Mouse (Mus musculus): ENCODE results near the gene Cnih3.

The Cnih3 gene

DNA sequence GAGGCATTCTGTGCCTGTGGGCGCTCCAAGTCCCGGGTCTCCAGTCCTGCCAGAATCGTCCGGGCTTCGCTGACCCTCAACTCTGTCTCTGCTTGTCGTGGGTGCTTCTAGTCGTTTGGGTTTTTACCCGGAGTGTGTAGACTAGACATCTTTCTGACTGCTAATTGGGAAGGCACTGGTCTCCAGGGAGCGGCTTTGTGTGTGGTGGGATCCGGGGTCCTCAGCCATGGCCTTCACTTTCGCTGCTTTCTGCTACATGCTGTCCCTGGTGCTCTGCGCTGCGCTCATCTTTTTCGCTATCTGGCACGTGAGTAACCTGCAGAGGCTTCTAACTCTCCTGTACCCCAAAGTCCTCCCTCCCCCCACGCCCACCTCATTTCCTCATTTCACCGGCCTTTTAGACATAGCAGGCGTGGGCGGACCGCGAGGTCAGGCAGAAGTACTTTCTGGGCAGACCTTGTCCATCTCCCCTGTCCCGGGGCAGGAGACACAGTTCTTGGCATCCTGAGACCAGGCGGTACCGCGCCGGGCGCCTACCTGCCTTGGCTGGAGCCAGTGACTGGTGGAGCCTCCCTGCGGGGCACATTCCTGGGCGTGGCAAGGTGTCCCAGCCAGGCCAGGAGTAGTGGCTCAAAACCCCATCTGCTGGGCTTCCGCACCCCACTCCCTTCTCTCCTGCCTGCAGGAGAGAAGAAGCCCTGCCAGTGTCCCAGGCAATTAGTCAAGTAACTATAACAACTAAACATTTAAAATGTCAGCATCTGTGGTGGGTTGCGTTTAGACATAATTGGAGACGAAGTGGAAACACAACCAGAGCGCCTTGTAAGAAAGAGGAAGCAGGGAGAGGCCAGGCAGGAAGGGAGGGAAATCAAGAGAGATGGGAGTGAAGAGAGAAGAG, 1.0 kb downstream of the Cnih3 start:
- no peak for DNase-seq

- DNase-seq = no peak
Observed at GRCm38 (mm10) chr1:181355683-181356082, 3.3 kb downstream of the Cnih3 start.

DNA sequence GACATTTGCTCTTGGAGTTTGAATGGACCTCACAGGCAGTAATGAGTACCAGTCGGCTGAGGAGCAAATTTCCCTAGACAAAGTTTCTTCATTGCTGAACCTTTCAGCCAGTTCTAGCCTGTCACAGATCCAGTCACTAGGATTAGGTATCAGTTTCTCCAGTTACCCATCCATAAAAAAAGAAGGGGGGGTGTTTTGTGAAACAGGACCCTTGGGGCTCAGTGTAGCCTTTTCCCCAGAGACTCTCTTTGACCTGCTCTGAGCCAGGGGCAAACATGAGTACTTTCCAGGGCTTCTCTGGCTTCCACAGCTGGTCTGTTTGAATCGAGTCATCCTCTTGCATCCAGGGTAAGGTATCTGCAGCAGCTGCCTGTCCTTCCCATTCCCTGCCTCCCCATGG, 5.4 kb downstream of the Cnih3 start:
- no peak for DNase-seq

GRCm38 (mm10) chr1:181358526-181358925, 6.1 kb downstream of the Cnih3 start:
- no peak for DNase-seq

GRCm38 (mm10) chr1:181360732-181361131, 8.3 kb downstream of the Cnih3 start:
- no peak for DNase-seq

DNA sequence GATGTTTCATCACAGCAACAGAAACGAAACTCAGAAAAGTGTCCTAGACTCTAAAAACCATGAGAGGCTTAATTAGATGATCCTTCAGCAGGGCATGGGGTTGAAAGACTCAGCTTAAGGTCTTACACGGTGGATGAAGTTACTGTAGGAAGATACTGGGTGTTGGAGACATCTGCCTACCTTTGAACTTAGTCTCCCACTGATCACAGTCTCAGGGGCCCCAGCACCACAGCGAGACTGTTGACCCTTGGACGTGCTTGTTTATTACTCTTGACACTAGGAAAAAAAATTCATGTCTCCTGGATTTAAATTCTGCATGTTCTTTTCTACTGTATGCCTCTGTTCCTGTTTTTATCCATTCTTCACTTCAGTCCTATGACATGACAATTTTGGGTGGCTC, 11.6 kb downstream of the Cnih3 start:
- no peak for DNase-seq

GRCm38 (mm10) chr1:181365376-181365775, 12.9 kb downstream of the Cnih3 start:
- no peak for DNase-seq

GRCm38 (mm10) chr1:181368789-181369570, 16.6 kb downstream of the Cnih3 start:
- DNase-seq = no peak

- no peak for DNase-seq
Observed at GRCm38 (mm10) chr1:181370370-181370769, 17.9 kb downstream of the Cnih3 start.

- no peak for DNase-seq
Observed at GRCm38 (mm10) chr1:181371226-181371625, 18.8 kb downstream of the Cnih3 start.

- no peak for DNase-seq
Observed at GRCm38 (mm10) chr1:181372306-181372705, 19.9 kb downstream of the Cnih3 start.

DNA sequence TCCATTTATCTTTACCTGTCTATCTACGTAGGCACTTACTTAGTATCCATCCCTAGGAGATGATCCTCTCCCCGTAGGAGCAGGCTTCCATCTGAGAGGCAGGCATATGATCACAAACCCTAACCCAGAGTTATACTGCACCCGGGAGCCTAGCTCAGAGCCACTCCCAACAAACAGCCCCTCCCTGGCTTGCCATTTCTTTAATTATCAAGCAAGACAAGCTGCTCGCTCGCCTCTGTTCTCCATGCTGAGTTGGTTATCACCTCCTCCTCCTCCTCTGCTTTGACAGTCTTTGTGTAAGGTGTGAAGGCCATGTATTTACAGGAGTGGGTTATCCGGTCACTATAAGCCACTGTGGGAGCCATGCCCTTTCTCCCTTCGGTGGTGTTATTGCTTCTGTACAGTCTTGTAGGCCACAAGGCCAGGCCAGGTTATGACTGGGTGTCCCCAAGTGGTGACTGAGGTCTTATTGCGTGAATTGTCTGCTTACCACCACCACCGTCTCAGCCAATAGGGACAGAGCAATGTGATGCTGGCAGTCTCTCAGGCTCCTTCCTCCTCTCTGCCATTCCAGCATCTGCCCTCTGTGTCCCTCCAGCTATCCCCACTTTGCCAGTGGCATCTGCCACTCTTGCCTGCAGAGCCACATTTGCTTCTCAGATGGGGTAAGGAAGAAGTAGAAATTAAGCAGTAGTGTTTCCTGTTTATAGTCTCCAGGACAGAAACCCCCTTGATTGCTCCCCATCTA, 22.4 kb downstream of the Cnih3 start:
- DNase-seq = no peak

GRCm38 (mm10) chr1:181376431-181376830, 24.0 kb downstream of the Cnih3 start:
- DNase-seq = no peak

GRCm38 (mm10) chr1:181379664-181380063, 27.2 kb downstream of the Cnih3 start:
- DNase-seq = peak; percentile 18 to 25

- no peak for DNase-seq
Observed at GRCm38 (mm10) chr1:181381410-181382010, 29.1 kb downstream of the Cnih3 start.

DNA sequence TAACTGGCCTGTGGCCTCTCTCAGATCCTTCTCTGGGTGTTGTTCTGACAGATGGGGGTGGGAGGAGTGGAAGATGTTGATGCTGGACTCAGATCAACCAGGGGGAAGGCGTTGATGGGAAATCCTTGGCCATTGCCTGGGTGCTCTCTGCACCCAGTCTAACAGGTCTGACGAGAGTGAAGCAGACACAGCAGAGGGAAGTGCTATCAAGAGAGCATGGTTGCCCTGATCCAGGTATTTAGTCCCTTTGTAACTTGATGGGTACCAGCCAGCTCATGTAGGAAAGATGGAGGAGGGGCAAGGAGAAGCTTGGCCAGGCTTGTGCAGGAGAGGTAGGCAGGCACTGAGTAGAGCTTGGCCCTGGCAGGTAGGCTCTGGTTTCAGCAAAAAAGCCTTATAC, 36.8 kb downstream of the Cnih3 start:
- no peak for DNase-seq

DNA sequence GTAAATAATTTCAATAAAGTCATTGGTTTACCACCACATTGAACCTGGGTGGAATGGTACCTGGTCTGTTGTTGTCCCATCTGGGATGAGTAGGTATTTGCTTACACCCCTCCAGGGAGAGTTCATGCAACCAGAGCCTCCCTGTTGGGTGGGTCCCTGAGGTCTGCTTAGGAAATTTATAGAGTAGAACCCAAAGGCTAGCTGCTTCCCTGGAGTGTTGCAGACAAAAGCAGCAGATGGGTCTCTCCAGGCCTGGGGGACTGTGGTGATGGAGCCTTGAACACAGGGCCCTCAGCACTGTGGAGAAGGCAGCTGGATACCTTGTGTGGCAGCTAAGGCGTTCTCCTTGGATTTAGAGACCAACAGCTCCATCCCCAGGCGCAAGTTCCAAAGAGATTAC, 40.1 kb downstream of the Cnih3 start:
- DNase-seq = no peak

DNA sequence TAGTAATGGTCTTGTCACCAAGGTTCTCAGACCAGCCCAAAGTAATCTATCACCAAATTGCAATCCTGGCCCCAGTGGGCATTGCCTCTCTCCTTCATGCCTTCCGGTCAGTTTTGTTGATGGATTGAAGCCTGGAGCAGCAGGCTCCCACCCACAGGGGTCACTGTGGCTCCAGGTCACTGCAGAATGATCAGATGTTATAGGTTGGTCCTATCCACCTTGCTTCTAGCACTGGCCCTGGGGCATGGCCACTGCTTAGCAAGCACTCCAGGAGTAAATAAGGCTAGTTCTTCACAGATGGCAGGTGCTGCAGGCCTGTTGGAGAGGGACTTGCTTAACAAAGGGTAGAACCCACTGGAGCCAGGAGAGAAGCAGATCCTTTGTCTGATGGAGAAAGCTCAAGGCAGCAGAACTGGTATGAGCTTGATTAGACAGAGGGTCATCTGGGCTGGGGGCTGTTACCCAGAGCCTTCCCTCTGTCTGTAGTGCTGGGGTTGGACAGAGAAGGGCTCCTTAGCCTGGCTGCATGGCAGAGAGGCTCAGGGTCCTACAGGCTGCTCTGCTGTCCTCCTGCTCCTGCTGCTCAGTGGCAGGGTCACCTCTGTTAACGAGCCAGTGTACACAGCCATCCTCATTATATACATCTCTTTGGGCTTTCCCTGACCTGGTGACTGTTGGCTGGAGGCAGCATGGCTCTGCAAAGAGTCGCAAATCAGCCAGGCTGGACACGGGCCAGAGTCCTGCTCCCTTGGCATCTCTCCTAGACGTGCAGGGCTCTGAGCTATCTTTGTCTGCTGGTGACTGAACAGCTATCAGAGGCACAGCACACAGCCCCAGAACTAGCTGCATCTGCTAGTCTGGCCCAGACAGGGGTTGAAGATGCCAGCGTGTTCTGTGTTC, 41.1 kb downstream of the Cnih3 start:
- no peak for DNase-seq

DNA sequence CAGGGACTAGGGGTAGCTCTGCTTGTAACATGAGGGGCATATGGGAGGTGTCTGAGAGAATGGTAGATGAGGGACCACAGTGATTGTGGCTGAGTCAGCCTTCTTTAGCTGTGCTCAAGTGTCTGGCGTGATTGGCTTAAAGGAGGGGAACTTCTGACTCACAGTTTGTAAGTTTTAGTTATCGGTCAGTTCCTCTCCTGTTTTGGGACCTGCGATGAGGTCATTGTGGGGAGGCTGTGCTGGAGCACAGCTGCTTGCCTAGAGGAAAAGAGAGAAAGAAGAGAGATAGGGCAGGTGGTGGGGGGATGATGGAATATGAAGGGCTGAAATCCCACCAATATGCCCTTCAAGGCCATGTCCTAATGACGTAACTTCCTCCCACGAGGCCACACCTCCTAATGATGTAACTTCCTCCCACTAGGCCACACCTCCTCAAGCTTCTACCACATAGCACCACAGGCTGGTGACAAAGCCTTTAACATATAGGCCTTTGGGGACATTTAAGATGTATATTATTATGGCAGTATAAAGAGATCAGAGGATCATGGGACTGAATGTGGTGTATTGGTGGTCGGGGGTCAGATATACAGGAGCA, 42.9 kb downstream of the Cnih3 start:
- DNase-seq = no peak

DNA sequence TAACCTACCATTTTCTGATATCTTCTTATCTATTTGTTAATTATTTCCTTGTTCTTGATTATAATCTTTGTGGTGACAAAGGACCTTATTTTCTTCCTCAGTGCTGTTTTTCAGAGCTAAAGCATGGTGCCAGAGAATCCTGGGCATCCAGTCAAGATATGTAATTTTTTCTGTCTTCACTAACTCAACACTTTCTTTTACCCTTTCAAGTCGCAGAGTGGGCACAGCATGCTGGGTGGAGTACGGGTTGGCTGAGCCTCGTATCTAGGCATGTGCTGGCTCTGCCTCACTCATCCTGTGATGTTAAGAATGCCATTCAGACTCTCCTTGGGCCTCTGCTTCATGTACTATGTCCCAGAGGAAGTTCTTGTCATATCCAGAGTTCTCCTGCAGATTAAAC, 46.8 kb downstream of the Cnih3 start:
- no peak for DNase-seq

DNA sequence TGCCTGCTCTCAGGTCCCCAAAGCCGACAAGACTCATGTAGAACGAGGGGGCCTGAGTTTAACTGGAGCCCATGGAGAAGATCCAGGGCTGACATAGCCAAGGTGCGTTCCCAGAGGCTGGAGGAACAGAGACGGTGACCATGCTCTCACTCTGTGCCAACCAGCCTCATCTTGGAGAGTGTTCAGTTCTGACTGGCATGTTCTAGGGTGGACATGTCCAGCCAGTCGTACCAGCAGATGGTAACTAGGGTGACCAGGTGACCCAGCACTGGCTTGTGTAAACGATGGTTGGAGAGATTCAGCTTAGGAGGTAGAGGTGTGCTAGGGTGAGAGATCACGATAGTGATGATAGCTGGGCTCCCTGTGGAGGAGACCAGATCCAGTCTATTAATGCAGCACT, 50.6 kb downstream of the Cnih3 start:
- no peak for DNase-seq

All from thymus, adult 18-20 months (tissue).